Mouse (Mus musculus) cerebellum, adult 2 months (tissue): ENCODE results near the gene Lcn6. TPM values are rescaled to one million over a fixed set of nuclear protein-coding genes. Genes with fewer than 3 reads are reported as not detected.
"Not testable (repeated sequence)": the region's sequence is repeated elsewhere in the genome, so short reads cannot be mapped to it uniquely, and the experiment has no call there.

Experiments used
- DNase-seq, 2 experiments: peaks; one replicate each; pipeline ENCODE4 v3.0.0; 2021
- H3K27ac ChIP-seq: fragments of 200-500 bp; 2 replicates; pipeline ENCODE4 v1.5.1; 2012; ENCODE audit warnings: low read length, control low read depth, inconsistent platforms; ENCODE audit not compliant: insufficient read depth
- H3K27me3 ChIP-seq: fragments of 200-500 bp; 2 replicates; pipeline ENCODE4 v1.6.1; 2012; ENCODE audit warnings: inconsistent platforms, mild to moderate bottlenecking, low read length, moderate library complexity; ENCODE audit not compliant: control insufficient read depth, insufficient read depth
- H3K4me1 ChIP-seq: fragments of 200-500 bp; 2 replicates; pipeline ENCODE4 v1.6.1; 2011; ENCODE audit warnings: low read length; ENCODE audit not compliant: control insufficient read depth, insufficient read depth
- H3K4me3 ChIP-seq: fragments of 200-500 bp; replicated peaks from 2 replicates; pipeline ENCODE3; 2011; ENCODE audit warnings: mild to moderate bottlenecking, low read depth, low read length, control low read depth; ENCODE audit not compliant: insufficient read depth
- CTCF ChIP-seq: fragments of 200-500 bp; IDR thresholded peaks from 2 replicates; pipeline ENCODE4 v1.5.1; 2011; ENCODE audit warnings: low read depth, mild to moderate bottlenecking, control low read depth, low read length, moderate library complexity, borderline replicate concordance; ENCODE audit not compliant: insufficient read depth
- POLR2A ChIP-seq: fragments of 200-500 bp; IDR thresholded peaks from 2 replicates; pipeline ENCODE4 v1.6.1; 2011; ENCODE audit warnings: low read length, control low read depth, borderline replicate concordance; ENCODE audit not compliant: insufficient read depth
- WGBS: fragments of 180-500 bp; shearing (Covaris S2); methylation state at CpG from one replicate; pipeline ENCODE4 v1.1.7; 2018; 5-methylcytosine and 5-hydroxymethylcytosine counted together
- polyA plus RNA-seq: library from polyadenylated mRNA; depleted of rRNA; stranded (reverse); fragments of >200 nt; gene quantifications from 2 replicates; pipeline ENCODE4 v1.2.3, GENCODE M21; 2012; rRNA removed

Lcn6 gene
- polyA plus RNA-seq, 1 experiment = not detected

DNA sequence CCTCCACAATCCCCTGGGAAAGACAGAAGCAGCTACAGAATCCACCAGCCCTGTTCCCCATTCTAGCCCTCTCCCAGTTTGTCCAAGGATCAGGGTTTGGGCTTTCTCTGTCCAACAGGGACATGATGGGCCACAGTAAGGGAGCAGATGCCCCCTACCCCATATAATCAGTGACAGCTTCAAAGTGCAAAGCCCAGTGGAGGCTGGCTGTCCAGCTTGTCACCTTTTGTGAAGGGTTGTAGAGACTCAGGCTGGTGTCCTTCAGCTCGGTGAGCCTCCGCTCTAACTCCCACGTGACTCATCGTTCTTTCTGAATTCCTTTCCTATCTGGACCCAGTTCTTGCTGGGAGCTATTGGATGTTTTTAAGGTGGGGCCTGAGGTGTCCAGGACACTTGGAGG, 27.1 kb downstream of the Lcn6 start:
- DNase-seq = no peak
- no peak for TF ChIP-seq CTCF
- TF ChIP-seq POLR2A = no peak
- Histone ChIP-seq H3K4me3 (no peak overlapping the region), H3K27me3 (no peaks in the 10 kb centered on the region), H3K4me1 (peaks cover 7% of the 10 kb centered on the region), H3K27ac (no peak overlapping the region)
- 88% methylated on average over 4 of the region's 4 CpGs for WGBS

DNA sequence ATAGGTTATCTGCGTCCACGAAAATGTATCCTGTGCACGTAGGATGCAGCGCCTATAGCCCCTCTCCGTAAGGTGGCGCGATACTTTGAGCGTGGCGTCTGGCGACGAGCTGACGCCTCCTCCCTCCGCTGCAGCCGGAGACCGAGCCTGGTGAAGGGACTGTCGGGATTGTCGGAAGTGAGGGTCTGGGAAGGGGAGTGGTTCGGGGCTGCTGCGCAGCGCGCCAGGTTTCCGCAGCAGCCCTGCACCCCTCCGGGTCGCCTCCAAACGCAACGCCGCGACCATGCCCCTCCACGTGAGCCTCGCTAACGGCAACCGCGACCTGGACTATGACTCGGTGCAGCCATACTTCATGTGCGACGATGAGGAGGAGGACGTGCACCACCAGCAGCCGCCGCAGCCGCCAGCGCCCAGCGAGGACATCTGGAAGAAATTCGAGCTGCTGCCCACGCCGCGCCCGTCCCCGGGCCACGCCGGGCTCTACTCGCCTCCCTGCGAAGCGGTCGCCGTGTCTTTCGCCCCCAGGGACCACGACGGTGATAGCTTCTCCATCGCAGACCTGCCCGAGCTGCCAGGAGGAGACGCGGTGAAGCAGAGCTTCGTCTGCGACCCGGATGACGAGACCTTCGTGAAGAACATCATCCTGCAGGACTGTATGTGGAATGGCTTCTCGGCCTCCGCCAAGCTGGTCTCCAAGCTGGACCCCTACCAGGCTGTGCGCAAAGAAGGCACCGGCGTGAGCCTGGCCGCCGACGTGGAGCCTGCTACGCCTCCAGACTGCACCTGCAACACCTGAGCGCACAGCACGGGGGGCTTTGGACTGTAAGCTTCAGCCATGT, 30.3 kb downstream of the Lcn6 start, which contains the start of gene Bmyc:
Gene Bmyc, plus strand, starts transcription at position 97 of the 839 bp plus-strand sequence.
- Histone ChIP-seq H3K4me3 (peak within 1 kb of the TSS; percentile 89), H3K4me1 (peaks cover 11% of the 10 kb centered on the region), H3K27me3 (no peaks in the 10 kb centered on the region), H3K27ac (peak within 1 kb of the TSS; percentile 26)
- peak; percentile 87 to 89 for DNase-seq
- under 1% methylated on average over 78 of the region's 78 CpGs for WGBS
- peak; percentile 70; the same call in 1 of the 2 replicates for TF ChIP-seq POLR2A
- TF ChIP-seq CTCF = peak; percentile 67

DNA sequence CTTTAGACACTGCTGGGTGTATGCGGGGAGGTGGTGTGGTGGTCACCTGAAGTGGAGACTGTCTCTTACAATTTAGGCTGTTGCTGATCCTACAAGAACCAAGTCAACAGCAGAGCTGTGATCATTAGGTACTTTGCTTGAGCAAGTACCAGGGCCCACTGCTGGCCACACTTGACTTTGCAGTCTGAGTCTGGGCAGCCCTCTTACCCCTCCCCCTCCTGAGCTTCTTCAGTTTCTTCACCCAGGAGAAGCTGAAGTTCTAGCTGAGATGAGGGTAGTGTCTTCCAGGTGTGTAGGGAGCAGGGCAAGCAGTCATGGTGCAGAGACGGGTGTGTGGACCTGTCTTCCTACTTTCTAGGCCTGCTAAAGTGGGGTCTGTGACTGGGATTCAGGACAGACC, 31.5 kb downstream of the Lcn6 start:
- no peak overlapping the region for H3K27ac ChIP-seq
- no peaks in the 10 kb centered on the region for H3K27me3 ChIP-seq
- H3K4me3 ChIP-seq = peak overlapping the region; percentile 43
- H3K4me1 ChIP-seq = peaks cover 11% of the 10 kb centered on the region
- 77% methylated on average over 2 of the region's 2 CpGs for WGBS
- no peak for TF ChIP-seq POLR2A
- peak; percentile 46; the same call in 1 of the 2 replicates for TF ChIP-seq CTCF
- peak; percentile 35 to 42 for DNase-seq

DNA sequence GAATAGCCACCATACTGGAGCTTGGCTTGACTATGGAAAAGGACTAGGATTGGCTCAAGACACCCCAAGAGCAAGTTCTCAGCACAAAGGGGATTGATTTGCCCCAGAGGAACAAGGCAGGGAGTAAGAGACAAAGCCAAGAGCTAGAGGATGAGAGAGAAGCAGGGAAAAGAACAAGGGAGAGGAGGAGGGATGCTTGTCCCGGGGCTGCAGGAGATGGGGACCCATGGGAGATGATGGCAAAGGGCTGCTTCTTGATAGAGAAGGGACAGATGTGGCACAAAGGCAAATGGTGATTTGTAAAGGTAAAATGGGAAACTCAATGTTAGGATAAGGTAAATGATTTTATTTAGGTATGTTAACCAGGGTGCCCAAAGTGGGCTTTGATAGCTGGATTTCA, 32.5 kb downstream of the Lcn6 start:
- 91% methylated on average over 1 of the region's 1 CpGs for WGBS

DNA sequence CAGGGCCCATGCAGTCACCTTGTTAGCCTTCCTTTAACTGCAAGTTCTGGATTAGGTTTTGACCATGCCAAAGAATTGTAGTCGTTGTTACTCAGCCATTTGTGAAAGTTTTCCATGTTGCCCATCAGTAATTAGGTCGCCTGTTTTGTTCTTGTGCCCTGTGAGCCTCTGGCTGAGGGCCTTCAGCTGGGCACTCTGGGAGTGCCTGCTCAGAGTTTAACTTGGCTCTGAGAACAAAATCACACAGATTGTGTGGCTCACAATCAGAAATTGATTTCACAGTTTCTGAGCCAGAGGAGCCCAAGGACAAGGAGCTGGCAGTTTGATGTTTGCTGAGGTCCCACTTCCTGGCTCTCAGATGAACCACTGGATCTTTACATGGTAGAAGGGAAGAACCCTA, 33.2 kb downstream of the Lcn6 start:
- H3K4me3 ChIP-seq, H3K27ac ChIP-seq, H3K27me3 ChIP-seq: not testable (repeated sequence)
- DNase-seq = peak in 1 of 2 experiments; percentile 11
- H3K4me1 ChIP-seq = peaks cover 11% of the 10 kb centered on the region
- WGBS = 23% methylated on average over 2 of the region's 2 CpGs

More for the DNA sequence above, 32.5 kb downstream of the Lcn6 start:
- DNase-seq, H3K4me3 ChIP-seq, H3K27ac ChIP-seq, H3K27me3 ChIP-seq: not testable (repeated sequence)
- H3K4me1 ChIP-seq = peaks cover 11% of the 10 kb centered on the region

DNA sequence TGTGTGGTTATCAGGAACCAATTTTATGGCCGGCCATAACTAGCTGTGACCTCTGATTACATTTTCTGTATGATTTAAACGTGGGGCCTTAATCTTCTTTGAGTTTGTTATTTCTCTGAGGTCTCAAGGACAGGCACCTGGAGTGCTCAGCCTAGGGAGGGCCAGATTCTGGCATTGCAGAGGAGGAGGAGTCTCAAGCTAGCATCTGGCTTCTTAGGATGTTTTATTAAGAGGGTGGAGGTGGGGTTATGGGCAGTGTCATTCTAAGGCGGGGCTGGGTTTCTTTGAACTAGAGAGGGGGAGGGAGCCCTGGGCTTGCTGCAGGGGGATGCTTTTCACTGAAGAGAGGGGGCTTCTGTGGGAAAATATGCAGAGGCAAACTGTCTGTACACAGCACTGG, 35.1 kb downstream of the Lcn6 start:
- H3K27ac ChIP-seq, DNase-seq, H3K4me3 ChIP-seq, H3K27me3 ChIP-seq: not testable (repeated sequence)
- WGBS = 39% methylated on average over 3 of the region's 3 CpGs
- H3K4me1 ChIP-seq = peaks cover 11% of the 10 kb centered on the region

DNA sequence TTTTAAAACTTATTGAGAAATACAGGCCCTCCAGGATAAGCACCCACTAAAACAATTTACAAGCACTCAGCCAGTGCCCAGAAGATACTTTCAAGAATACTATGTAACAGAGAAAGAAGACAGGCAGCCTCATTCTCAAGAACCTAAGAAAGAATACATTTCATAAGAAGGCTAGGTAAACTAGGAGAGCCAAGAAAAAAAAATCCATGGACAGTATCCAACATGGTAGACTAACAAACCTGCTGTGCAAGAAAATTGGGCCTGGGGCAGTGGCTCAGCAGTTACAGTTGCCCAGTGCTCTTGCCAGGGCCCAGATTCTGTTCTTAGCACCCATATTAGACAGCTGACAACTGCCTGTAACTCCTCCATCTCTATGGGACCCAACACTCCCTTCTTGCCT, 40.6 kb downstream of the Lcn6 start:
- no peak for DNase-seq
- Histone ChIP-seq H3K27me3 (no peaks in the 10 kb centered on the region), H3K27ac (no peak overlapping the region), H3K4me1 (no peaks in the 10 kb centered on the region), H3K4me3 (no peak overlapping the region)
- TF ChIP-seq POLR2A (no peak), CTCF (no peak)

Other genes with a start within 250 kb of the Lcn6 start
- gene Abca2, start 248.1 kb upstream of the Lcn6 start, polyA plus RNA-seq = 285 and 294 TPM in 2 replicates
- gene Clic3, start 219.9 kb upstream of the Lcn6 start, polyA plus RNA-seq = 0.84 and 2.8 TPM in 2 replicates
- gene Paxx, start 215.7 kb upstream of the Lcn6 start, polyA plus RNA-seq = 196 and 230 TPM in 2 replicates
- gene Ptgds, start 206.7 kb upstream of the Lcn6 start, polyA plus RNA-seq = 2,130 and 2,485 TPM in 2 replicates
- gene Lcn12, start 182.9 kb upstream of the Lcn6 start, polyA plus RNA-seq = not detected in 2 replicates
- 54.7 and 59.4 TPM in 2 replicates for gene Fbxw5, start 176.0 kb upstream of the Lcn6 start, polyA plus RNA-seq
- gene C8g, start 175.1 kb upstream of the Lcn6 start, polyA plus RNA-seq = 3.6 and 4.2 TPM in 2 replicates
- 12.3 and 12.5 TPM in 2 replicates for gene Traf2, start 129.8 kb upstream of the Lcn6 start, polyA plus RNA-seq
- 345 and 350 TPM in 2 replicates for gene Edf1, start 118.9 kb upstream of the Lcn6 start, polyA plus RNA-seq
- gene Mamdc4, start 101.9 kb upstream of the Lcn6 start, polyA plus RNA-seq = 3.0 and 4.4 TPM in 2 replicates
- 176 and 186 TPM in 2 replicates for gene Phpt1, start 101.6 kb upstream of the Lcn6 start, polyA plus RNA-seq
- 257 and 312 TPM in 2 replicates for gene Ajm1, start 95.0 kb upstream of the Lcn6 start, polyA plus RNA-seq
- 161 and 172 TPM in 2 replicates for gene Rabl6, start 68.3 kb upstream of the Lcn6 start, polyA plus RNA-seq
- gene Ccdc183, start 59.1 kb upstream of the Lcn6 start, polyA plus RNA-seq = 0.05 TPM in 1 of 2 replicates, not detected in the other
- 79.7 and 85.7 TPM in 2 replicates for gene Tmem141, start 54.8 kb upstream of the Lcn6 start, polyA plus RNA-seq
- gene Fcna, start 48.8 kb upstream of the Lcn6 start, polyA plus RNA-seq = 0.31 and 0.35 TPM in 2 replicates
- not detected in 2 replicates for gene Lcn8, start 23.7 kb upstream of the Lcn6 start, polyA plus RNA-seq
- not detected in 2 replicates for gene Lcn5, start 18.8 kb upstream of the Lcn6 start, polyA plus RNA-seq
- not detected in 2 replicates for gene Lcn10, start 5.9 kb downstream of the Lcn6 start, polyA plus RNA-seq
- not detected in 2 replicates for gene Obp2a, start 23.3 kb downstream of the Lcn6 start, polyA plus RNA-seq
- 99.5 and 101 TPM in 2 replicates for gene Bmyc, start 30.0 kb downstream of the Lcn6 start, polyA plus RNA-seq
- not detected in 2 replicates for gene Obp2b, start 60.2 kb downstream of the Lcn6 start, polyA plus RNA-seq
- gene Lcn3, start 88.8 kb downstream of the Lcn6 start, polyA plus RNA-seq = not detected in 2 replicates
- not detected in 2 replicates for gene Lcn11, start 100.2 kb downstream of the Lcn6 start, polyA plus RNA-seq
- not detected in 2 replicates for gene Gm13539, start 105.5 kb downstream of the Lcn6 start, polyA plus RNA-seq
- not detected in 2 replicates for gene Glt6d1, start 139.1 kb downstream of the Lcn6 start, polyA plus RNA-seq
- gene Lcn9, start 146.4 kb downstream of the Lcn6 start, polyA plus RNA-seq = 0.13 TPM in 1 of 2 replicates, not detected in the other
- gene Sohlh1, start 170.5 kb downstream of the Lcn6 start, polyA plus RNA-seq = 0.08 TPM in 1 of 2 replicates, not detected in the other
- 409 and 456 TPM in 2 replicates for gene Kcnt1, start 186.9 kb downstream of the Lcn6 start, polyA plus RNA-seq